Mouse (Mus musculus): ENCODE measurements around the gene Dnajc11. TPM values are rescaled to one million over a fixed set of nuclear protein-coding genes. Genes with fewer than 3 reads are reported as not detected.

The Dnajc11 gene
- polyA plus RNA-seq (2015; fragmentation: Nextera tagmentation; extraction: Ambion mirVana): 71.0 and 73.6 TPM in 2 replicates

GRCm38 (mm10) chr4:151933505-151934214 is at the start of gene Dnajc11:
Dnajc11 (plus strand) TSS chr4:151933691.
- H3K27me3 ChIP-seq (replicated peaks; ENCODE audit: control insufficient read depth, insufficient read depth, low read length): no peaks in the 10 kb centered on the region
- H3K9me3 ChIP-seq (ENCODE audit: control insufficient read depth, low read length): no peaks in the 10 kb centered on the region
- under 1% methylated on average over 83 of the region's 83 CpGs for WGBS
- H3K4me1 ChIP-seq (ENCODE audit: control insufficient read depth, insufficient read depth, low read length): peaks cover 17% of the 10 kb centered on the region
- H3K27ac ChIP-seq (ENCODE audit: low read length): peak within 1 kb of the TSS; percentile 43
- peak within 1 kb of the TSS; percentile 99 for H3K9ac ChIP-seq (ENCODE audit: low read depth, low read length)
- peak within 1 kb of the TSS; percentile 100 for H3K4me3 ChIP-seq (ENCODE audit: low read length)
- no peaks in the 10 kb centered on the region for H3K36me3 ChIP-seq (ENCODE audit: control insufficient read depth, insufficient read depth, low read length)
- peak within 1 kb of the TSS; percentile 89 for H3K4me2 ChIP-seq (ENCODE audit: low read depth, low read length)
- ATAC-seq: peak; percentile 92

DNA sequence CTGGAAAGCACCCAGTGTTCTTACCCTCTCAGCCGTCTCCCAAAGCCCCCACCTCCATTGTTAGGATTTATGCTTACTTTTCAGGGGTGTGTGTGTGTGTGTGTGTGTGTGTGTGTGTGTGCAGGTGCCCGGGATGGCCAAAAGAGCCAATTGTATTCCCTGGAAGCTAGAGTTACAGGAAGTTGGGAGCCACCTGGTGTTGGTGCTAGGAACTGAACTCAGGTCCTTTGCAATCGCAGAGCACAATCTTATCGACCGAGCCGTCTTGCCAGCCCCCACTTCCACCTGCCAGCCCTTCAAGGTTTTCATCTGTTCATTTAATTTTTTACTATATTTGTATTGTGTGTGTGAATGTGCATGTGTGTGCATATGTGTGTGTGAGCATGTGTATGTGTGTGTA is 40.2 kb upstream of the Dnajc11 start:
- no peak overlapping the region for H3K9ac ChIP-seq (ENCODE audit: low read depth, low read length)
- H3K4me3 ChIP-seq (ENCODE audit: low read length): no peak overlapping the region
- no peaks in the 10 kb centered on the region for H3K36me3 ChIP-seq (ENCODE audit: control insufficient read depth, insufficient read depth, low read length)
- H3K4me2 ChIP-seq (ENCODE audit: low read depth, low read length): no peak overlapping the region
- H3K27ac ChIP-seq (ENCODE audit: low read length): no peak overlapping the region
- H3K9me3 ChIP-seq (ENCODE audit: control insufficient read depth, low read length): no peaks in the 10 kb centered on the region
- ATAC-seq: no peak
- 71% methylated on average over 6 of the region's 6 CpGs for WGBS
- no peaks in the 10 kb centered on the region for H3K4me1 ChIP-seq (ENCODE audit: control insufficient read depth, insufficient read depth, low read length)
- H3K27me3 ChIP-seq (replicated peaks; ENCODE audit: control insufficient read depth, insufficient read depth, low read length): no peaks in the 10 kb centered on the region

- Histone ChIP-seq H3K27ac (ENCODE audit: low read length) (no peak overlapping the region), H3K4me1 (ENCODE audit: control insufficient read depth, insufficient read depth, low read length) (no peaks in the 10 kb centered on the region), H3K9ac (ENCODE audit: low read depth, low read length) (no peak overlapping the region), H3K36me3 (ENCODE audit: control insufficient read depth, insufficient read depth, low read length) (no peaks in the 10 kb centered on the region), H3K4me3 (ENCODE audit: low read length) (no peak overlapping the region), H3K9me3 (ENCODE audit: control insufficient read depth, low read length) (no peaks in the 10 kb centered on the region), H3K4me2 (ENCODE audit: low read depth, low read length) (no peak overlapping the region), H3K27me3 (replicated peaks; ENCODE audit: control insufficient read depth, insufficient read depth, low read length) (no peaks in the 10 kb centered on the region)
- WGBS: 91% methylated on average over 12 of the region's 12 CpGs
- ATAC-seq: no peak
These were observed 38.6 kb upstream of the Dnajc11 start for GRCm38 (mm10) chr4:151894926-151895325.

- H3K4me1 ChIP-seq (ENCODE audit: control insufficient read depth, insufficient read depth, low read length): no peaks in the 10 kb centered on the region
- no peak overlapping the region for H3K27ac ChIP-seq (ENCODE audit: low read length)
- H3K27me3 ChIP-seq (replicated peaks; ENCODE audit: control insufficient read depth, insufficient read depth, low read length): no peaks in the 10 kb centered on the region
- H3K9ac ChIP-seq (ENCODE audit: low read depth, low read length): no peak overlapping the region
- no peak overlapping the region for H3K4me2 ChIP-seq (ENCODE audit: low read depth, low read length)
- 86% methylated on average over 7 of the region's 7 CpGs for WGBS
- ATAC-seq: no peak
- H3K9me3 ChIP-seq (ENCODE audit: control insufficient read depth, low read length): no peaks in the 10 kb centered on the region
- H3K4me3 ChIP-seq (ENCODE audit: low read length): no peak overlapping the region
- no peaks in the 10 kb centered on the region for H3K36me3 ChIP-seq (ENCODE audit: control insufficient read depth, insufficient read depth, low read length)
These were observed 37.9 kb upstream of the Dnajc11 start for GRCm38 (mm10) chr4:151895624-151896023.

DNA sequence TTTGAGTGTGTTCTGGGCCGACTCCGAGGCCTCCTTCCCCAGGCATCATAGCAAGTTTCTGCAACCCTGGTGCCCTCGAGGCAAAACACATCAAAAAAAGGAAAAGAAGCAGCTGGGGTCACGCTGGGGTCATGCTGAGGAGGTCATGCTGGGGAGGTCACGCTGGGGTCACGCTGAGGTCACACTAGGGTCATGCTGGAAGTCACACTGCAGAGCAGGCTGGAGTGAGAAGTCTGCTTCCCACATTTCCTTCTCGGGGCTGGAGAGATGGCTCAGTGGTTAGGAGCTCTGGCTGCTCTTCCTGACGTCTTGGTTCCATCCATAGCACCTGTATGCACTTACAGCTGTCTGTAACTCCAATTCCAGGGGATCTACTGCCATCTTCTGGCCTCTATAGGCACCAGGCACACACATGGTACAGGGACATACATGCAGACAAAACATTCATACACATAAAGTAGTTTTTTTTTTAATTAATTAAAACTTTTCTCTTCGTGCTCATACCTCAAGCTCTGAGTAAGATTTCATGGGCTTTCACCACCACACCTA is 36.3 kb upstream of the Dnajc11 start:
- no peak for ATAC-seq
- Histone ChIP-seq H3K9me3 (ENCODE audit: control insufficient read depth, low read length) (no peaks in the 10 kb centered on the region), H3K36me3 (ENCODE audit: control insufficient read depth, insufficient read depth, low read length) (no peaks in the 10 kb centered on the region), H3K4me3 (ENCODE audit: low read length) (no peak overlapping the region), H3K27ac (ENCODE audit: low read length) (no peak overlapping the region), H3K4me1 (ENCODE audit: control insufficient read depth, insufficient read depth, low read length) (no peaks in the 10 kb centered on the region), H3K9ac (ENCODE audit: low read depth, low read length) (no peak overlapping the region), H3K4me2 (ENCODE audit: low read depth, low read length) (no peak overlapping the region), H3K27me3 (replicated peaks; ENCODE audit: control insufficient read depth, insufficient read depth, low read length) (no peaks in the 10 kb centered on the region)
- whole genome bisulfite sequencing: 73% methylated on average over 9 of the region's 9 CpGs

DNA sequence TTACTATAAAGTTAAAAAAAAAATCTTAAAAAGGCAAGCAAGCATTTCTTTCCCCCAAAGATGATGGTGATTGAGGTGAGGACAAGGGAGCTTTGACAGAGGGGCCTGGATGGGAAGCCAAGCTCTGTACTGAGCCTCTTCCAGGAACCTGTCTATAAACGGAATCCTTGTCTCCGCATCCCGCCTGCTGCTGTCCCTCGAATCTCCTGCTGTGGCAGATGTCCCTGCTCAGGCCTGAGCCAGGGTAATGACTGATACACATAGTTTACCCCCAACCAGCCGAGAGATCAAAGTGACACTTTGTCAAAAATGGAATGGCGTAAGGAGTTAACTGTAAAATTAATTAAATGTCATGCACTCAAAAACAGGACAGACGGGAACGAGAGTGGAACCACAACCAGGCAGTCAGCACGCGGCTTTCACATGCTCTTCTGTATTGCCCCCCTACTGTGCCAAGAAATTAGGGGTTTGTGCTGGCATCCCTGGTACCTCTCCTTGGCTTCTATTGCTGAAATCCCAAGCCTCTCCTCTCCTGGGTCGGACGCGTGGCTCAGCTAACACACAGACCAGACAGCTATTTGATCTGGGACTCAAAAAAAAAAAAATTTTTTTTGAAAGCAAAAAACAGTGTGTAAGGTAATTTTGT is 34.8 kb upstream of the Dnajc11 start:
- Histone ChIP-seq H3K4me1 (ENCODE audit: control insufficient read depth, insufficient read depth, low read length) (no peaks in the 10 kb centered on the region), H3K9me3 (ENCODE audit: control insufficient read depth, low read length) (no peaks in the 10 kb centered on the region), H3K27ac (ENCODE audit: low read length) (no peak overlapping the region), H3K9ac (ENCODE audit: low read depth, low read length) (no peak overlapping the region), H3K36me3 (ENCODE audit: control insufficient read depth, insufficient read depth, low read length) (no peaks in the 10 kb centered on the region), H3K4me2 (ENCODE audit: low read depth, low read length) (no peak overlapping the region), H3K27me3 (replicated peaks; ENCODE audit: control insufficient read depth, insufficient read depth, low read length) (no peaks in the 10 kb centered on the region), H3K4me3 (ENCODE audit: low read length) (no peak overlapping the region)
- 60% methylated on average over 13 of the region's 13 CpGs for WGBS
- ATAC-seq: no peak

DNA sequence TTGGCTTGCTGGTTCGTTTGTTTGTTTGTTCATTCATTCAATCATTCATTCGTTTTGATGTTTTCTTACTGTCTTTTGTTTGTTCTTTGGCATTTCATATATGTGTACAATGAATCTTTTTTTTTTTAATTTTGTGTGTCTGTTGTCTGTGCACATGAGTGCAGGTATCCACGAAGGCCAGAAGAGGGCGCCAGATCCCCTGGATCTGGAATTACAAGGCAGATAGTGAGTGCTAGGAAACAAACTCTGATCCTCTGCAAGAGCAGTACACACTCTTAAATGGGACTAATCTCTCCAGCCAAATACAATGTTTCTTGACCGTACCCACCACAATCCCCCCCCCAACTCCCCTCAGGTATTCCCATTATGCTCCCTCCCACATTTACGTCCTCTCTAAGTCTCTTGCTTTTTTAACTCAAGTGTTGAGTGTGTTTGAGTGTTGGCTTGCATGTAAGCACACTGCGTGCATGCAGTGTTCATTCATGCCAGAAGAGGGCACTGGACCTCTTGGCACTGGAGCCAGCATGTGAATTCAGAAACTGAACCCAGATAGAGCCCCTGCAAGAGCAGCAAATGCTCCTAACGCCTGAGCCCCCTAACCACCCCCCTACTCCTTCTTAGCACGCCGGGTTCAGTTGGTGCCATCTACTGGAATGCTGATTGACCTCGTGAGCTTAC is 33.6 kb upstream of the Dnajc11 start:
- no peak overlapping the region for H3K9ac ChIP-seq (ENCODE audit: low read depth, low read length)
- 0 out of 2 replicates have a peak, but pooled peaks cover 3% of the 10 kb centered on the region for H3K4me1 ChIP-seq (ENCODE audit: control insufficient read depth, insufficient read depth, low read length)
- no peaks in the 10 kb centered on the region for H3K9me3 ChIP-seq (ENCODE audit: control insufficient read depth, low read length)
- no peak overlapping the region for H3K4me2 ChIP-seq (ENCODE audit: low read depth, low read length)
- ATAC-seq: no peak
- H3K27me3 ChIP-seq (replicated peaks; ENCODE audit: control insufficient read depth, insufficient read depth, low read length): no peaks in the 10 kb centered on the region
- H3K4me3 ChIP-seq (ENCODE audit: low read length): no peak overlapping the region
- WGBS: 69% methylated on average over 11 of the region's 11 CpGs
- H3K36me3 ChIP-seq (ENCODE audit: control insufficient read depth, insufficient read depth, low read length): no peaks in the 10 kb centered on the region
- H3K27ac ChIP-seq (ENCODE audit: low read length): no peak overlapping the region

GRCm38 (mm10) chr4:151900735-151901134 is 32.8 kb upstream of the Dnajc11 start:
- Histone ChIP-seq H3K9me3 (ENCODE audit: control insufficient read depth, low read length) (no peaks in the 10 kb centered on the region), H3K4me2 (ENCODE audit: low read depth, low read length) (no peak overlapping the region), H3K4me3 (ENCODE audit: low read length) (no peak overlapping the region), H3K27me3 (replicated peaks; ENCODE audit: control insufficient read depth, insufficient read depth, low read length) (no peaks in the 10 kb centered on the region), H3K27ac (ENCODE audit: low read length) (no peak overlapping the region), H3K36me3 (ENCODE audit: control insufficient read depth, insufficient read depth, low read length) (no peaks in the 10 kb centered on the region), H3K9ac (ENCODE audit: low read depth, low read length) (no peak overlapping the region), H3K4me1 (ENCODE audit: control insufficient read depth, insufficient read depth, low read length) (0 out of 2 replicates have a peak, but pooled peaks cover 3% of the 10 kb centered on the region)
- 76% methylated on average over 6 of the region's 6 CpGs for WGBS
- ATAC-seq: no peak

GRCm38 (mm10) chr4:151901422-151901821 is 32.1 kb upstream of the Dnajc11 start:
- no peak overlapping the region for H3K4me2 ChIP-seq (ENCODE audit: low read depth, low read length)
- ATAC-seq: no peak
- H3K4me1 ChIP-seq (ENCODE audit: control insufficient read depth, insufficient read depth, low read length): 0 out of 2 replicates have a peak, but pooled peaks cover 3% of the 10 kb centered on the region
- H3K27me3 ChIP-seq (replicated peaks; ENCODE audit: control insufficient read depth, insufficient read depth, low read length): no peaks in the 10 kb centered on the region
- H3K9me3 ChIP-seq (ENCODE audit: control insufficient read depth, low read length): no peaks in the 10 kb centered on the region
- no peak overlapping the region for H3K9ac ChIP-seq (ENCODE audit: low read depth, low read length)
- 59% methylated on average over 11 of the region's 11 CpGs for WGBS
- H3K36me3 ChIP-seq (ENCODE audit: control insufficient read depth, insufficient read depth, low read length): no peaks in the 10 kb centered on the region
- no peak overlapping the region for H3K4me3 ChIP-seq (ENCODE audit: low read length)
- H3K27ac ChIP-seq (ENCODE audit: low read length): no peak overlapping the region
